Mouse (Mus musculus): ENCODE measurements around the gene Izumo1. TPM values are rescaled to one million over a fixed set of nuclear protein-coding genes. Genes with fewer than 3 reads are reported as not detected.

Izumo1 gene
- polyA plus RNA-seq (2012; rRNA removed) (0.33 and 0.43 TPM in 2 replicates), polyA plus RNA-seq (2014; fragmentation: Nextera tagmentation; extraction: Ambion mirVana) (0.39 TPM in 1 of 2 replicates, not detected in the other)

- no peak within 1 kb of the TSS for H3K4me2 ChIP-seq (replicated peaks; ENCODE audit: low read depth, low read length, severe bottlenecking)
- H3K27ac ChIP-seq (replicated peaks; ENCODE audit: low read depth, low read length), result no peak within 1 kb of the TSS
- ATAC-seq (ENCODE audit: low FRiP score, low read depth), result no peak
- H3K36me3 ChIP-seq (ENCODE audit: control insufficient read depth, insufficient read depth, low read length), result no peaks in the 10 kb centered on the region
- no peaks in the 10 kb centered on the region for H3K9me3 ChIP-seq (ENCODE audit: control insufficient read depth, low read length)
- no peak within 1 kb of the TSS for H3K9ac ChIP-seq (ENCODE audit: low read depth, low read length, severe bottlenecking)
- TF ChIP-seq POLR2A (IDR thresholded peaks at IDR 0.05; ENCODE audit: borderline replicate concordance, extremely low read depth, insufficient read depth, insufficient read length), result no peak
- H3K27me3 ChIP-seq (ENCODE audit: control insufficient read depth, insufficient read depth, low read length), result peaks cover 21% of the 10 kb centered on the region; the same call in 1 of the 2 replicates
- no peak for DNase-seq (ENCODE audit: low spot score)
- peaks cover 1% of the 10 kb centered on the region; the same call in 1 of the 2 replicates for H3K4me1 ChIP-seq (ENCODE audit: control insufficient read depth, insufficient read depth, low read length)
- H3K4me3 ChIP-seq (replicated peaks; ENCODE audit: low read length), result no peak within 1 kb of the TSS
- WGBS, result 35% methylated on average over 9 of the region's 9 CpGs
Observed at GRCm38 (mm10) chr7:45621443-45621842, at the start of gene Izumo1. Izumo1 (plus strand) TSS chr7:45621811.

GRCm38 (mm10) chr7:45571966-45572365 lies 49.6 kb upstream of the Izumo1 start:
- Histone ChIP-seq H3K4me3 (replicated peaks; ENCODE audit: low read length) (no peak overlapping the region), H3K9me3 (ENCODE audit: control insufficient read depth, low read length) (no peaks in the 10 kb centered on the region), H3K27me3 (ENCODE audit: control insufficient read depth, insufficient read depth, low read length) (no peaks in the 10 kb centered on the region), H3K4me2 (replicated peaks; ENCODE audit: low read depth, low read length, severe bottlenecking) (no peak overlapping the region), H3K27ac (replicated peaks; ENCODE audit: low read depth, low read length) (no peak overlapping the region), H3K9ac (ENCODE audit: low read depth, low read length, severe bottlenecking) (no peak overlapping the region), H3K36me3 (ENCODE audit: control insufficient read depth, insufficient read depth, low read length) (peaks cover 18% of the 10 kb centered on the region), H3K4me1 (ENCODE audit: control insufficient read depth, insufficient read depth, low read length) (peaks cover 21% of the 10 kb centered on the region)
- no peak for DNase-seq (ENCODE audit: low spot score)
- whole genome bisulfite sequencing, result 59% methylated on average over 1 of the region's 1 CpGs
- no peak for TF ChIP-seq POLR2A (IDR thresholded peaks at IDR 0.05; ENCODE audit: borderline replicate concordance, extremely low read depth, insufficient read depth, insufficient read length)
- ATAC-seq (ENCODE audit: low FRiP score, low read depth), result no peak

- TF ChIP-seq POLR2A (IDR thresholded peaks at IDR 0.05; ENCODE audit: borderline replicate concordance, extremely low read depth, insufficient read depth, insufficient read length), result no peak
- Histone ChIP-seq H3K27ac (replicated peaks; ENCODE audit: low read depth, low read length) (no peak overlapping the region), H3K36me3 (ENCODE audit: control insufficient read depth, insufficient read depth, low read length) (peaks cover 24% of the 10 kb centered on the region), H3K9ac (ENCODE audit: low read depth, low read length, severe bottlenecking) (no peak overlapping the region), H3K4me3 (replicated peaks; ENCODE audit: low read length) (no peak overlapping the region), H3K27me3 (ENCODE audit: control insufficient read depth, insufficient read depth, low read length) (no peaks in the 10 kb centered on the region), H3K9me3 (ENCODE audit: control insufficient read depth, low read length) (no peaks in the 10 kb centered on the region), H3K4me1 (ENCODE audit: control insufficient read depth, insufficient read depth, low read length) (peaks cover 15% of the 10 kb centered on the region), H3K4me2 (replicated peaks; ENCODE audit: low read depth, low read length, severe bottlenecking) (no peak overlapping the region)
- DNase-seq (ENCODE audit: low spot score) (no peak), ATAC-seq (ENCODE audit: low FRiP score, low read depth) (no peak)
- WGBS, result 71% methylated on average over 8 of the region's 8 CpGs
Observed at GRCm38 (mm10) chr7:45573954-45574353, 47.7 kb upstream of the Izumo1 start.

- 80% methylated on average over 15 of the region's 15 CpGs for WGBS
- Histone ChIP-seq H3K9me3 (ENCODE audit: control insufficient read depth, low read length) (no peaks in the 10 kb centered on the region), H3K27ac (replicated peaks; ENCODE audit: low read depth, low read length) (no peak overlapping the region), H3K4me2 (replicated peaks; ENCODE audit: low read depth, low read length, severe bottlenecking) (no peak overlapping the region), H3K9ac (ENCODE audit: low read depth, low read length, severe bottlenecking) (no peak overlapping the region), H3K36me3 (ENCODE audit: control insufficient read depth, insufficient read depth, low read length) (peaks cover 26% of the 10 kb centered on the region), H3K27me3 (ENCODE audit: control insufficient read depth, insufficient read depth, low read length) (no peaks in the 10 kb centered on the region), H3K4me3 (replicated peaks; ENCODE audit: low read length) (no peak overlapping the region), H3K4me1 (ENCODE audit: control insufficient read depth, insufficient read depth, low read length) (peaks cover 14% of the 10 kb centered on the region)
- no peak for TF ChIP-seq POLR2A (IDR thresholded peaks at IDR 0.05; ENCODE audit: borderline replicate concordance, extremely low read depth, insufficient read depth, insufficient read length)
- ATAC-seq (ENCODE audit: low FRiP score, low read depth) (no peak), DNase-seq (ENCODE audit: low spot score) (no peak)
Observed at GRCm38 (mm10) chr7:45574472-45575379, 46.9 kb upstream of the Izumo1 start.

GRCm38 (mm10) chr7:45585923-45586322 lies 35.7 kb upstream of the Izumo1 start:
- Histone ChIP-seq H3K36me3 (ENCODE audit: control insufficient read depth, insufficient read depth, low read length) (peaks cover 42% of the 10 kb centered on the region), H3K27me3 (ENCODE audit: control insufficient read depth, insufficient read depth, low read length) (no peaks in the 10 kb centered on the region), H3K4me1 (ENCODE audit: control insufficient read depth, insufficient read depth, low read length) (no peaks in the 10 kb centered on the region), H3K9me3 (ENCODE audit: control insufficient read depth, low read length) (no peaks in the 10 kb centered on the region), H3K27ac (replicated peaks; ENCODE audit: low read depth, low read length) (no peak overlapping the region), H3K4me2 (replicated peaks; ENCODE audit: low read depth, low read length, severe bottlenecking) (no peak overlapping the region), H3K4me3 (replicated peaks; ENCODE audit: low read length) (no peak overlapping the region), H3K9ac (ENCODE audit: low read depth, low read length, severe bottlenecking) (no peak overlapping the region)
- WGBS, result 92% methylated on average over 6 of the region's 6 CpGs
- no peak for TF ChIP-seq POLR2A (IDR thresholded peaks at IDR 0.05; ENCODE audit: borderline replicate concordance, extremely low read depth, insufficient read depth, insufficient read length)
- ATAC-seq (ENCODE audit: low FRiP score, low read depth) (no peak), DNase-seq (ENCODE audit: low spot score) (no peak)

All from limb, embryonic 14.5 days (tissue).